Mouse (Mus musculus): Measurements from ENCODE around the gene Cggbp1. TPM values are rescaled to one million over a fixed set of nuclear protein-coding genes. Genes with fewer than 3 reads are reported as not detected.

The Cggbp1 gene
- polyA plus RNA-seq, 1 experiment from 2014 or later: 124 TPM

- no peak overlapping the region for H3K4me2 ChIP-seq
- WGBS: 90% methylated on average over 3 of the region's 3 CpGs
- H3K9ac ChIP-seq (ENCODE audit: low read length): no peak overlapping the region
- no peaks in the 10 kb centered on the region for H3K4me1 ChIP-seq (ENCODE audit: control insufficient read depth, insufficient read depth, low read length)
- H3K4me3 ChIP-seq (ENCODE audit: low read depth, low read length): no peak overlapping the region
- no peak for ATAC-seq (ENCODE audit: low FRiP score)
- no peaks in the 10 kb centered on the region for H3K36me3 ChIP-seq (ENCODE audit: control insufficient read depth, insufficient read depth, low read length)
- H3K27ac ChIP-seq (ENCODE audit: low read depth, low read length): no peak overlapping the region
- peaks cover 2% of the 10 kb centered on the region; the same call in 1 of the 2 replicates for H3K9me3 ChIP-seq (ENCODE audit: control insufficient read depth, low read length)
- no peak for DNase-seq (ENCODE audit: low spot score, missing footprints)
- no peaks in the 10 kb centered on the region for H3K27me3 ChIP-seq (ENCODE audit: control insufficient read depth, insufficient read depth, low read length)
Observed at GRCm38 (mm10) chr16:64889496-64889895, 37.7 kb downstream of the Cggbp1 start.

DNA sequence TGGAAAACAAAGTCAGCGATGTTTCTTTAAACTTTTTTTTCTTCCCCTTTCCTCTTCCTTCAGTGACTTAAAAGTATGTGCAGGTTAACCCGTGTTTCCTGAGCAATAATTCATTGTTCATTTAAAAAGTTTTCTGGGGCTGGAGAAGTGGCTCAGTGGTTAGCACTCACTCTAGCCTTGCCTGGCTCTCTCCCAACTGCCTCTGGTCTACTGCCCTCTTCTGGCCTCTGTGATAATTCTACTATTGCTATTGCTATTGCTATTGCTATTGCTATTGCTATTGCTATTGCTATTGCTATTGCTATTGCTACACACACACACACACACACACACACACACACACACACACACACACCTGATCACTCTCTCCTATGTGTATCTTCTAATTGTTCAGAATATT lies 47.3 kb downstream of the Cggbp1 start:
- Histone ChIP-seq H3K27me3 (ENCODE audit: control insufficient read depth, insufficient read depth, low read length) (no peaks in the 10 kb centered on the region), H3K9me3 (ENCODE audit: control insufficient read depth, low read length) (no peaks in the 10 kb centered on the region), H3K36me3 (ENCODE audit: control insufficient read depth, insufficient read depth, low read length) (no peaks in the 10 kb centered on the region), H3K4me2 (no peak overlapping the region), H3K4me1 (ENCODE audit: control insufficient read depth, insufficient read depth, low read length) (no peaks in the 10 kb centered on the region), H3K27ac (ENCODE audit: low read depth, low read length) (no peak overlapping the region), H3K9ac (ENCODE audit: low read length) (no peak overlapping the region), H3K4me3 (ENCODE audit: low read depth, low read length) (no peak overlapping the region)
- DNase-seq (ENCODE audit: low spot score, missing footprints): no peak
- whole genome bisulfite sequencing: 75% methylated on average over 2 of the region's 2 CpGs
- ATAC-seq (ENCODE audit: low FRiP score): no peak

GRCm38 (mm10) chr16:64903328-64903727 lies 51.5 kb downstream of the Cggbp1 start:
- no peaks in the 10 kb centered on the region for H3K36me3 ChIP-seq (ENCODE audit: control insufficient read depth, insufficient read depth, low read length)
- no peaks in the 10 kb centered on the region for H3K4me1 ChIP-seq (ENCODE audit: control insufficient read depth, insufficient read depth, low read length)
- no peaks in the 10 kb centered on the region for H3K27me3 ChIP-seq (ENCODE audit: control insufficient read depth, insufficient read depth, low read length)
- no peak overlapping the region for H3K4me3 ChIP-seq (ENCODE audit: low read depth, low read length)
- no peak overlapping the region for H3K27ac ChIP-seq (ENCODE audit: low read depth, low read length)
- ATAC-seq (ENCODE audit: low FRiP score) (no peak), DNase-seq (ENCODE audit: low spot score, missing footprints) (no peak)
- no peak overlapping the region for H3K4me2 ChIP-seq
- no peak overlapping the region for H3K9ac ChIP-seq (ENCODE audit: low read length)
- H3K9me3 ChIP-seq (ENCODE audit: control insufficient read depth, low read length): no peaks in the 10 kb centered on the region
- WGBS: 50% methylated on average over 2 of the region's 2 CpGs

DNA sequence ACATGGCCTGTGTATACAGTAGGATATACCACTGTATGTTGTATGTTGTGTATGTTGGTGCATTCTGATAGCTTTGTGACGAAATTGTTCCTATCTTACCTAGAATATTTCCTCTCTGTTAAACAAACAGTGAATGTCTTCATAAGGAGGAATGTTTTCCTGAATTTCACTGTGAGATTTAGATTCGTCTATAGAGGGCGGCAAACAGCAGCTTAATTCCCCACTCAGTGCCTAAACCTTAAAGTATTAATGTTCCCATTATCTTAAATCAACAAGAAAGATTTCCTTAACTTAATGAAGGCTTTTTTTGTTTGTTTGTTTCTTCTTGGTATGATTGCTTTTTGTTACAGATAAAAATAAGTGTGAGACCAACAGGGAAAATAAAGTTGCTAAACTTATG lies 55.3 kb downstream of the Cggbp1 start:
- Histone ChIP-seq H3K9ac (ENCODE audit: low read length) (no peak overlapping the region), H3K4me3 (ENCODE audit: low read depth, low read length) (no peak overlapping the region), H3K9me3 (ENCODE audit: control insufficient read depth, low read length) (no peaks in the 10 kb centered on the region), H3K36me3 (ENCODE audit: control insufficient read depth, insufficient read depth, low read length) (no peaks in the 10 kb centered on the region), H3K4me2 (no peak overlapping the region), H3K4me1 (ENCODE audit: control insufficient read depth, insufficient read depth, low read length) (no peaks in the 10 kb centered on the region), H3K27me3 (ENCODE audit: control insufficient read depth, insufficient read depth, low read length) (no peaks in the 10 kb centered on the region), H3K27ac (ENCODE audit: low read depth, low read length) (no peak overlapping the region)
- no peak for DNase-seq (ENCODE audit: low spot score, missing footprints)
- WGBS: 45% methylated on average over 3 of the region's 3 CpGs
- no peak for ATAC-seq (ENCODE audit: low FRiP score)

GRCm38 (mm10) chr16:64908747-64909146 lies 57.0 kb downstream of the Cggbp1 start:
- H3K4me3 ChIP-seq (ENCODE audit: low read depth, low read length): no peak overlapping the region
- ATAC-seq (ENCODE audit: low FRiP score) (no peak), DNase-seq (ENCODE audit: low spot score, missing footprints) (no peak)
- H3K9me3 ChIP-seq (ENCODE audit: control insufficient read depth, low read length): no peaks in the 10 kb centered on the region
- no peaks in the 10 kb centered on the region for H3K36me3 ChIP-seq (ENCODE audit: control insufficient read depth, insufficient read depth, low read length)
- no peaks in the 10 kb centered on the region for H3K4me1 ChIP-seq (ENCODE audit: control insufficient read depth, insufficient read depth, low read length)
- H3K27ac ChIP-seq (ENCODE audit: low read depth, low read length): no peak overlapping the region
- no peak overlapping the region for H3K4me2 ChIP-seq
- H3K9ac ChIP-seq (ENCODE audit: low read length): no peak overlapping the region
- no peaks in the 10 kb centered on the region for H3K27me3 ChIP-seq (ENCODE audit: control insufficient read depth, insufficient read depth, low read length)
- WGBS: 77% methylated on average over 10 of the region's 10 CpGs

Other genes with a start within 250 kb of the Cggbp1 start
- not detected in 2 replicates for gene Csnka2ip, start 249.6 kb upstream of the Cggbp1 start, polyA plus RNA-seq (2014; fragmentation: Nextera tagmentation; extraction: Ambion mirVana)
- gene 4930453N24Rik, start 80.8 kb upstream of the Cggbp1 start, polyA plus RNA-seq (2014; fragmentation: Nextera tagmentation; extraction: Ambion mirVana): 33.0 and 33.3 TPM in 2 replicates
- 8.1 and 8.5 TPM in 2 replicates for gene Zfp654, start 344 bp upstream of the Cggbp1 start, polyA plus RNA-seq (2014; fragmentation: Nextera tagmentation; extraction: Ambion mirVana)